Mouse (Mus musculus) kidney, adult 8-10 months (tissue): ENCODE measurements around the gene Spag16.

Experiments used
- DNase-seq, 2 experiments: peaks; one replicate each; pipeline ENCODE4 v3.0.0; 2022

Gene Spag16

DNA sequence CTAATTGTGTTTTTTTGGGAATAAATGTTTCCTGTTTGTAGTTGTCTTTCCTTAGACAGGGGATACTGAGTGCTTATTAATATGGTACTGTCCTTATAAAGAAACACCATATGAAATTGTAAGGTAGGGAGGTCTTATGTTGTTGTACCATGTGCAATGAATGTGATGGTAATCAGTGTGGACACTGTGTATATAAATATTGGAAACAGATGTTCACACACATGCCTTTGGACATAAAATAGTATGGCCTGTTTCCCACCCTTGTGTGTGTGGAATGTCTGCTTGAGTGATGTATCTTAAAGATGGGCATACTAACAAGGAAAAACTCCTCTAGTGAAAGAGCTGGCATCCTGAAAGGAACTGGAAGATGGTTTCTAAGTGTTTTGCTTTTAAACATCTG is 692.1 kb downstream of the Spag16 start:
- DNase-seq: no peak

DNA sequence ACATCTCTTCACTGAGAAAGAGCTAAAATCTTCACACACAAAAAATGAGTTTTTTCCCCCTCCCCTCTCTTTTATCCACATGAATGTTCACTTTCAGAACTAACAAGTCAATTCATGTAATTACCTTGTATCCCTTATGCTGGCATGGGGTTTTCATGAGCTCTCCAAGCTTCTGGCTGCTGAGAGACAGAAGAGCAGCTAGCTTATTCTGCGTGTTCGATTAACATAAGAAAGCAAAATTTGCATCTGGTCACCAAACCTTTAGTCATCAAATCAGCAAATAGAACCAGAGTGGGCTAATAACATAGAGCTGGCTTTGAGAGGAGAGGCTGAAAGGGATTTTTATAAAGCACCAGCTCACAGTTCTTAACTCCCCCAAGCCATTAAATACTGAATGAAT is 700.4 kb downstream of the Spag16 start:
- no peak for DNase-seq

DNA sequence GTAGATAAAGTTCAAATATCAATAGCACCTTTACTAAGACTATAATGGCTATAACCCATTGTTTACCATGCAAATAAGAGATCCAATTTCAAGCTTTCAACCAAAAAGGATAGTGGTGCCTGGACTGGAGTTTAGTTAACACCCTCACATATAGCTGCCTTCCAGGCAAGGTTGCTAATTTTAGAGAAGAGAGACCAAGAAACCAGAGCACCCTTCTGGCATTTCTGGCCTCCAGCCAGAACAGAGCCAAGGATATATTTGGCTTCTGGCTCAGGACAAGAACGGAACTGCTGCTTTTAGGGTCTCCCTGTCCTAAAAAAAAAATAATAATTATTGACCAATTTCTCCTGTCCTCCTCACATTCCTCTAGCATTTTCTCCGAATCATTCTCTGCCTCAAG is 703.0 kb downstream of the Spag16 start:
- DNase-seq: no peak

DNA sequence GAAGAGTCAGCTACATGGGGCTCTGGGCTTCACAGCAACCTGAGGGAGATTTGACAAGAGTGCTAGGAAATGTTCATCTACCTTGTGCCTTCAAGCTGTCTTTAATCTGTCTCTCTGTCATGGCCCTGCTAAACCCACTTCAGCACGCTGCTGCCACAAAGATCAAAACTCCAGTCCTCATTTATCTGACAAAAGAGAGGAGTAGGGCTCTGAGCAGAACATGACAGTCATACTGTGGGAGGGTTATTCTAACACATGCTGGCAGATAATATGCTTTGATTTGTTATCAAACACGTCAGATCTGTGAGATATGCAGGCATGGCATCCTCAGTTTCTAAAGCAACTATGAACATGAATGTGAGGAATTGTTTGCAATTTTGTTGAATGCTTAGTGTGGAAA is 725.1 kb downstream of the Spag16 start:
- DNase-seq: no peak

DNA sequence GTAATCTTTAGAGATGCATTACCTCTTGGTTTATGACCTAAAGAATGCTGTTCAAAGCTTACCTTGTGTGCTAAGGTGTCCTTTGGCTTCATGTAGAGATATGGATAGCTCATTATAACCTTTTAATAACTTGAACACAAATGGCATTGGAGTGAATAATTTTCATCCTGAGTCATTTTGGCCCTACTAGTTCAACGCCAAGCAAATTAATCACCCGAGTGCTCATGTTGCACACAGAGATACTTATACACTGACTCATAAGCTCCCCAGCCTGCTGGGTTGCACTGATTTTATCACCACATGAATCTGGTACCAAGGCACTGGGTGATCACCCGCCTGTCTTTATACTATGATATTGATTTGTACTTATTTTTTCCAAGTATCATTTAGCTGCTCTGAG is 795.0 kb downstream of the Spag16 start:
- no peak for DNase-seq

DNA sequence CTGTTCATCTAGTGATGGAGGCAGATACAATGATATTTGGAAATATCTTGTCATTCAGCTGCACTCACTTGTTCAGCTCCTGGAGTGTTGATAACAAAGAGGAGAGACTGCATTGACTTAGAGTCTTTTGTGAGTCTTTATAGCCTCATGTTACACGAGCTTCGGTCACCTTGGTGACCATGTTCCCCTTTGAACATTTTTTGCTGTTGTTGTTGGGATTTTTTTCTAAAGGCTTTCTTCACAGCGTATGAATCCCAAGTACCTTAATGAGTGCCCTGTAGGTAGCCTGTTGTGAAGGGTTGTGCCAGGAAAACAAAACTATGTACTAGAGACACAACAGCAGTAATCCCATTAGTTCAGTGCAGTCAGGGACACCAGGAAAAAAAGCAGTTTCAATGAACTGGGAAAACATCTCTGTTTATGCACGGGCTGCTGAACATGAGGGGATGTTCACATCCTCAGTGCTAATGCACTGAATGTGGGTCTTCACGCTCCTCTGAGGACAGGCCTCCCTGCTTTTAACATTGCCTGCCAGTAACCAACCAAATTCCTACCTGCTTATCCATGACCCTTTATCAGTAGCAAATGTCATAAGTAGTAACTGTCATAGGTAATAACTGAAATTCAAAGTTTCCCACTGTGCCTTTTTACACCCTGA is 798.2 kb downstream of the Spag16 start:
- no peak for DNase-seq

DNA sequence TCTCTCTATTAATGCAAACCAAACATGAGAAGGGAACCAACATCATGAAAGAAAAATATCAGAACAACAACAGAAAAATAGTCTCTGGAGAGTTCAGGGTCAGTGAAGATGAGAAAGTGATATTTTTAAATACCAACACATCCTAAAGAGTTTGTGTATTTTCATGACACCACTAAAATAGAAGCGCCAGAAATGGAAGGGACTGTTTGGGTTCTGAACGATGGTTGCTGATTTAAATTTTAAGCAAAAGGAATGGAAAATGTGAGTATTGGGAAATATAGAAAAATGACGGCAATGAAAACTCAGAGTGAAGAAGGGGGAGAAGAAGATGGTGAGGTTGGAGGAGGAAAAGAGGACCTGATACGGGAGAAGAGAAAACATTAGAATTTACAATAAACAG is 825.9 kb downstream of the Spag16 start:
- DNase-seq: no peak

DNA sequence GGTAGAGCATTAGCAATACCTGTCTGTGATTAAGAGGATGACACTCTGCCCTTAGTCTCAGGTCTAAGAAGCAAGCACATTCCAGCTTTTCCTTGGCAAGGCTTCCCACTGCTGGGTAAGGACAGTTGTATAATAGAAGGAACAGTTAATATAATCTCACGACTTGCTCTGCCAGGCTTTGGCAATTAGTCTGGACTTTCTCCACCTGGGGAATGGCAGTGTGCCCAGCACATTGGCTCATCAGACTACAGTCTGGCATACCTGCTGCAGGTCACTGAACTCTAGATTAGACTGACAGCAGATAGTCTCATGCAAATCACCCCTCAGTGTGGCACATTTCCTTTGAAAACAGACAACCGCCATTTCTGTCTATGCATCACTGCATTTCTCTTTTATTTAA is 865.8 kb downstream of the Spag16 start:
- peak; percentile 90 to 93 for DNase-seq

DNA sequence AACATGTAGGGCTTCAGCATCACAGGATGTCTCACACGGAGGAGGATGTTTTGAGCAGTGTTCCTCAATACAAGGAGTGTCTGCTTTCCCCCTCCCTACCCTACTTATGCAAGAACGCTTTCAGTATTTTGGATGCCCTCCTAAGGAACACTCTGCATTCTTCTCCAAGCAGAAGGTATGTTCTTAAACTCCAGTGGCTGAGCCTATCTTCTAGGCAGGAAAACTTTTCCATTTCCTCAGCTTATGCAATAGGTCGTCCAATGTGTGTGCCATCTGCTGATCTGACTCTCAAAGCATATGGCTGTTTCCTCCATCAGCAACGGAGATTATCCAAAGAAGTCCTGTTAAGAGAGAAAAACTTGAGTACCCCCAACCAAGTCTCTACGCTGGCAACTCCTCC is 873.5 kb downstream of the Spag16 start:
- no peak for DNase-seq

DNA sequence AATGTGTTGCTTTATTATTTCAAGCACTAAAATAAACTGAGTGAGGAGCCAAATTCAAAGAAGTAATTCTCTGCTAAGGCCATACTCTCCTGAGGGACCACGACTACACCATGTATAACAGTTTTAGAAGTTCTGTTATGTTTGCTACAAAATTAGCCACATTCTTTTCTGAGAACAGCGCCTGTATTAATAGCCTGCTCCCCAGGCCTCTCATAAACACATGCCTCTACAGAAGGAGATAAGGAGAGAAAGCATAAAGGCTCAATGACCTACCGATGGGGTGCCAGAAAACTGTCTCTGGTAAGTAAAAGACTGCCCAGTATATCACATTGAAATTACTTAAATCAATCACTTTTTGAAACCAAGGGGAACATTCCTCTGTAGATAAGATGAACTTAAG is 877.2 kb downstream of the Spag16 start:
- no peak for DNase-seq

DNA sequence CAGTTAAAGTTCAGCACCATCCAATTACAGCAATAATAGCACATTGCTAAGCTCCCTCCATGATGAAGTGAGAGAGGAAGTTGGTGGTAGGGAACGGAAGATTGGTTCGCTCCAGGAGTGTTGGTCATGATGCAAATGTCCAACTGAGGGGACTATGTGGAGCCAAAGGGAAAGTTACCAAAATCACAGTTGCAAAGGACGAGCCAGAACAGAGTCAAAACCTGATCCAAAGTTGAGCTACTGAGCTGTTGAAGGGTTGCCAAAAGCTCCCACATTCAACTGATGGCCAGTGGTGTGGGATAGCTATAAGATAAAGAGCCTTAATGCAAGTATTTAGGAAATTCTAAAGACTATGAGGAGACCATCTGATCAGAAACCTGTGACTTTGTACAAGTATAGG is 879.1 kb downstream of the Spag16 start:
- no peak for DNase-seq

DNA sequence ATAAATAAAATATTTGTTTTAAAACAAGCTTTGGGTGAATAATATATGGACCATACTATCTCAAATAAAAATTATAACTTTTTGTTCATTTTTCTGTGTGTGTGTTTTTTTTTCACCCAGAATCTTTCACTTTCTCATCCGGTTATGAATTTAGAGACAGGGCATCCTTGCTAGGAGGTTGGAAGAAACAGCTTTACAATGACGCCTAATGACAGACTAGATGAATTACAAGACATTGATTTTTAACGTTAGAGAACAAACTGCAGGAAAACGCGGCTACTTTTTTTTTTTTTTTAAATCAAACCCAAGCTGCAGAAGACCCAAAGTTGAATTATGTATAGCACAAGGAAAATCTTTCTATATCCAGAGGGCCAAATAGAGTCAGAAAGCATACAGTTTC is 898.3 kb downstream of the Spag16 start:
- DNase-seq: no peak

DNA sequence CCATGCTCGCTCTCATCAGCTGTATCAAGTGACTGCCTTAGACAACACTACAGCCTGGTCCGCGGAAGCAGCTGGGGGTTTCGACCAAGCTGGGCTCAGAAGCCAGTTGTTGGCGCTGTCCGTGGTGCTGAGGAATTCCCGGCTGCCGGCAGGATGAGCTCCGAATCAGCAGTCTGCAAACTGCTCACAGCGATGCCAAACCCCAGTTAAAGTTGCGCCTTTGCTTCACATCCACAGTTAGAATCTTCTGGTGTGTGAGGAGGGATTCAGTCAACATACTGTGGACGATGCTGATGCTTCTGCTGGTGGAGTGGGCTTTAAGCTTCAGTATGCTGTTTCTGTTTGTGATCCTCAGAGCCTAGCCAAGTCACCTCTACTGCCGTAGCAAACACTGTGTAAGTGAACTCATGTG is 898.9 kb downstream of the Spag16 start, which contains the start of gene Vwc2l:
Vwc2l (plus strand) TSS at position 61 of the 412 bp plus-strand sequence.
- peak; percentile 4 to 60 for DNase-seq
